Mouse (Mus musculus) gonadal fat pad, adult 2 months (tissue): ENCODE data around the gene Tra2a. TPM values are rescaled to one million over a fixed set of nuclear protein-coding genes. Genes with fewer than 3 reads are reported as not detected.
"Not testable (repeated sequence)": the region's sequence is repeated elsewhere in the genome, so short reads cannot be mapped to it uniquely, and the experiment has no call there.

Experiments used
- DNase-seq: peaks from one replicate; pipeline ENCODE4 v3.0.0-alpha.2; 2012; ENCODE audit warnings: low read depth
- polyA plus RNA-seq: library from polyadenylated mRNA; depleted of rRNA; stranded (reverse); fragments of >200 nt; gene quantifications from 2 replicates; pipeline ENCODE4 v1.2.3, GENCODE M21; 2012; rRNA removed

The Tra2a gene
- 32.0 and 38.9 TPM in 2 replicates for polyA plus RNA-seq

DNA sequence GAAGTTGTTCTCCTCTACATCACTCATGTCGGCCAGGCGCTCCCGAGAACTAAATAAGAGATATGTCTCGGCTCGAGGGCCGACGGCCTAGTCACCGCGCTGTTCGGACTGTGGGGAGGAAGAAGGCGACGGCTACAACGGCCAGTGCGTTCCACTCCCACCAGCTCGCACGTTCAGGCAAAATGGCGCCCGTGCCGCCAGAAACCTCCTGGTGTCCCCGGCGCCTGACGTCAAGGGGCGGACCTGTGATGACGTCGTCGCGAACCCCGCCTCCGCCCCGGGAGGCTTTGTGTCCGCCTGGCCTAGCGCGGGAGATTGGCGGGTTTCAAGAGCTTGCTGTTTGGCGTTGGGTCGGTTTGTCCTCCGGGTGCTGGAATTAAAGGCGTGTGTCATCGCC, at the start of gene Tra2a:
Gene Tra2a (minus strand): TSS at position 187 of the 397 bp plus-strand sequence.
- DNase-seq: no peak

- no peak for DNase-seq
Observed at GRCm38 (mm10) chr6:49298286-49298685, 34.5 kb upstream of the Tra2a start.

DNA sequence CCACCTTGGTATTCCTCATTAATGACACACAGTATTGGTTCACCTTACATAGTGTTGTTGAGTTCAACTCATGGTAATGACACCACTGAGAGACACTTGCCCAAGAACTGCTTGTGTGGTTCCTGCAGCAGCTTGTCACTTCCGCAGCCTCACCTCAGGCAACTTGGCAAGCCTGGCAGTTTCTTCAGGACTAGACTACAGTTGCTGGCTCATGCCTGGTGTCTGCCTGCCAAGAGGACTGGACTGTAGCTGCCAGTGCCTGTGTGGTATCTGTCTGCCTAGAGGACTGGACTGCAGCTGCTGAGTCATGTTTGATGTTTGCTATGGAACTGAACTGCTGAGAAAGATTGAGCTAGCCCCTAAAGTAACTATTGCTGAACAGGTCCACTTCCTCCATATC, 18.3 kb upstream of the Tra2a start:
- peak; percentile 96 for DNase-seq

DNA sequence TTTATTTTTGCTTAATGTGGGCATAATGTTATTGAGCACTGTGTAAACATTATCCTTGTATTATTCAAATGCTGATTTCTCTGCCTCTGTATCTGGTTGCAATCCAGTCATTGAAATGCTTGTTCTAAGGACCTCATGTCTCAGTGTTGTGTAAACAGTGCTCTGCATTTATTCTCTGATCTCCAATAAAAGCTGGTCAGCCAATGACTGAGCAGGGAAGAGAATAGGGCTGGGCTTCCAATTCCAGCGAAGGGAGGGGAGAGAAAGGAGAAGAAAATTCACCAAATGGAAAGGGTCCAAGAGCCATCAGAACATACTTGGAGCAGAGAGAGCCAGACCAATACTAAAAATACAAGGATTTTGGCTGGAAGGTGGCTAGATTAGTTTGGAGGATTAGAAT, 17.1 kb upstream of the Tra2a start:
- DNase-seq: no peak

GRCm38 (mm10) chr6:49275296-49275695, 11.5 kb upstream of the Tra2a start:
- no peak for DNase-seq

- DNase-seq: no peak
Observed at GRCm38 (mm10) chr6:49274416-49275091, 10.7 kb upstream of the Tra2a start.

GRCm38 (mm10) chr6:49273934-49274333, 10.1 kb upstream of the Tra2a start:
- no peak for DNase-seq

DNA sequence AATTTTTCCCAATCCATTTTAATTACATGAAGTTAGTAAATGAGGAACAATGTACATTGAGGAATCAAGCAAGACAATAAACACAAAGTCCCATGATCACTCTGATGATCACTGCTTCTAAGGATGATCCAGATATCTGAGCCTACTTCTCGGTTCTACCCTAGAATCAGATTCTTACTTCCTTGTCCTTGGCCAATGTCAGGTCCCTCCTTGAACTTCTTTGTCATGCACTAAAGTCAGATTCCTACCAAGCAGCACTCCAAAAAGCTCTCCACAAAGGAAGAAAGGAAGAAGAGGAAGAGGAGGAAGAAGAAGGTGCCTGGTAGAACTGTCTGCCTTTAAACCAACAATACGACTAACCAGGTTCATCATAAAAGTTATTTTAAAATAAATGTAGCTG, 9.0 kb upstream of the Tra2a start:
- no peak for DNase-seq

GRCm38 (mm10) chr6:49271815-49272214, 8.0 kb upstream of the Tra2a start:
- DNase-seq: no peak

- no peak for DNase-seq
Observed at GRCm38 (mm10) chr6:49269923-49270322, 6.1 kb upstream of the Tra2a start.

DNA sequence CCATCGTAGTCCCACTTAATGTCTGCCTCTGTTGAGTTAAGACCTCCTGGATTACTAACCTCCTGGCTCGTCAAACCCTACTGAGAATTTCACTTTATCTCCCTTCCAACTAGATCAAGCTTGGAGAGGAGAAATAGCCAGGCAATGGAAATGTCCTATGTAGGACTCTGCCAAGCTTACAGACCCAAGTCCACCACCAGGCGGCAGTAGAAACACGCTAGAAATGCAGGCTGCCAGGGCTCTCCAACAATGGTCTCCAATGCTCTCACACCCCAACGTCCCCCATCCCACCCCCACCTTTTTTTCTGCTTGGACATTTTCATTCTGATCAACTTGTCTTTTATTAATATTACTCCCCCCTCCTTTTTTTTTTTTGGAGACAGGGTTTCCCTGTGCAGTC, 5.4 kb upstream of the Tra2a start:
- DNase-seq: no peak

- DNase-seq: no peak
Observed at GRCm38 (mm10) chr6:49267686-49268085, 3.9 kb upstream of the Tra2a start.

DNA sequence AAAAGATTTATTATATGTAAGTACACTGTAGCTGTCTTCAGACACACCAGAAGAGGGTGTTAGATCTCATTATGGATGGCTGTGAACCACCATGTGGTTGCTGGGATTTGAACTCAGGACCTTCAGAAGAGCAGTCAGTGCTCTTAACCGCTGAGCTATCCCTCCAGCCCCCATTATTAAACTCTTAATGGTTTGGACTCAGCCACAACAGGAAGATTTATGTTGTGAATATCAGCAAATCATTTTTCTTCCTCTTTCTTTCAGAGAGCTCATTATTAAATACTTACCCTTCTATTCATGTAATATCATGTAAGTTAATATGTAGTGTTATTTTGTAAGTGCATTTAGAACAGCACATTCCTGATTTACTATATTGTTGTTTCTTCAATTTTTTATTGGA, 1.4 kb upstream of the Tra2a start:
- DNase-seq: not testable (repeated sequence)

DNA sequence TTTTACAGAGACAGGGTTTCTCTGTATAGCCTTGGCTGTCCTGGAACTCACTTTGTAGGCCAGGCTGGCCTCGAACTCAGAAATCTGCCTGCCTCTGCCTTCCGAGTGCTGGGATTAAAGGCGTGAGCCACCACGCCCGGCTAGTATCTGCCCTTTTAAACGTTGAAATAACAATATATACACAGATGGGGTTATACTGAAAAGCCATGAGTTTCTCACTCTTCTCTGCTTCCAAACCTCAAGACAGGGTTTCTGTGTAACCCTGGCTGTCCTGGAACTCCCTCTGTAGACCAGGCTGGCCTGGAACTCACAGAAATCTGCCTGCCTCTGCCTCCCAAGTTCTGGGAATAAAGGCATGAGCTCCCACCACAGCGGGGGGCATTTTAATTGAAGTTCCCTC, 613 bp upstream of the Tra2a start:
- not testable (repeated sequence) for DNase-seq

DNA sequence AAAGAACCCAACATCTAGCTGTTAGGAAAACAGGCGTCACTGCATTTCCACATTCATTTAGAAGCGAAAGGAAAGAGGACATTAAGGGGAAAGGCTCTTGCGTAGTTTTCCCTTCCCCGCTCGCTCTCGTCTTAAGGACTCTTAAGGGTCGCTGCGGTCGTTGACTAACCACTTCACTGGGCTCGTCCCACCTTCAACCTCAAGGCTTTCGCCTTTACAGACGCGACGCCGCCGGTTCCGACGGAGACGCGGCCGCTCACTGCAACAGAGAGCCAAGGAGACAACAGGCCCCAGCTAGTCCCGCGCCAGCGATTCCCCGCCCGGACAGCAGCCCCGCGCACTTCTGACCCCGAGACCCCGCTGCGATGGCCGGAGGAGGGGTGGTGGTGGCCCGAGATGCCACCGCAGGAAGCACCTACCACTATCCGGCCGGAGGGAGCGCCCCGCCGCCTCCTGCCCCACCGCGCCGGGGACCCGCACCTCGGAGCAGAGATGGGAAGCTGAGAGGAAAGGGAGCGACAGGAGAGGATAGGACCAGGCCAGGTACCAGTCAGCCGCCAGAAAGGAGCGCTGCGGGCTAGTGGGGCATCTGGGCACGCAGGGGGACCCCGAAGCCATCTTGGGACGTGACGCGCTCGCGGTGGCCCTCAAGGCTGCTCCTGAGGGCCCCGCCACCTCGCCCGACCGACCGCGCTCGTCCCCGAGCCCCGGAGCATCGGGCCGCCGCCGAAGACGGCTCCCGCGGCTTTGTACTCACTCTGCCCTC, 569 bp downstream of the Tra2a start:
- DNase-seq: no peak

DNA sequence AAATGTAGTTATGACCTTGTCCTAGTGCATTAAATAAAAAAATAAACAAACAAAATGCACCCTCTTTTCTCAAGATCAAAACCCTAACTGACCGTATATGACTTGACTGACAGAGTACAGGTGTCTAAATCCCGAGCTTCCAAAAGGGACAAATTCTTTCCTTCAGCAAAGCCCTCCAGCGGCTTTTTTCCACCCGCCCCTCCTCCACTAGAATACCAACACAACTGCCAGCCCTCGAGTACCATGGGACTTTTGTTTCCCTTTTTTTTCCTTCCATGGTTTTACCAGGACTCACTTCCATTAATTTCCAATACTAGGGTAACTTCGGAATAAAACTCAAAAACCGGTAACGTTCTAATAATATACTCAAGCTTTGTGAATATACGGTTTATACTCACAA, 1.4 kb downstream of the Tra2a start:
- no peak for DNase-seq

DNA sequence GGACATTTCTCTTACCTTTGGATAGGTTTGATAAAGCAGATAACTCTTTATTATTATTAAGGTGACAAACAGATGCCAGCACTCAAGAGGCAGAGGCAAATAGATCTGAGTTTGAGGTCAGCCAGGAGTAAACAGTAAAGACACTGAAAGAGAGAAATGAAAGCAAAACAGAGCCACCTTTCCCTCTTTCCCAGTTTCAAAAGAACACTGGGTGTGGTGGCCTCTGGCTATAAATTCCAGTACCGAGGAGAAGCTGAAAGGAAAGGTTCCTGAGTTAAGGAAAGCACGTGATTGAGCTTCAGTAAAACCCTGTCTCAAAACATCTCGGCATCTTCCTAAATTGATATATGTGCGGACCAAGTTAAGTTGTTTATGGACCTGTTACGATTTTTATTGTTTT, 4.1 kb downstream of the Tra2a start:
- no peak for DNase-seq

GRCm38 (mm10) chr6:49257880-49258279, 6.0 kb downstream of the Tra2a start:
- DNase-seq: no peak

DNA sequence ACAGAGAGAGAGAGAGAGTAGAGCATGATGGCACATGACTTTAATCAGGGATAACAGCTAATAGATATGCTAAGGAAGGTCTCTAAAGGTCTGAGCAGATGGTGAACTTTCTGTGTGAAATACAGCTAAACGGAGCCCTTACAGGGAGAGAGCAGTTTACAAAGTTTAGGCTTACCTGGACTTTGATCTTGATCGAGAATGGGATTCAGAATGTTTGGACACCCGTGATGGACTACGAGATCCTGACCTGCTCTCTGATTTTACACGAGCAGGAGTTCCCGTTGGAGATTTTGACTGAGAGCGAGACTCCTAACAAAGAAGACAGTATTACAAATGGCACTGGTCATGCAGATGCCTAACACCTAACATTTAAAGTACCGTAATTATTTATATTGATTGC, 11.6 kb downstream of the Tra2a start:
- DNase-seq: no peak

GRCm38 (mm10) chr6:49251199-49251598, 12.6 kb downstream of the Tra2a start:
- no peak for DNase-seq

DNA sequence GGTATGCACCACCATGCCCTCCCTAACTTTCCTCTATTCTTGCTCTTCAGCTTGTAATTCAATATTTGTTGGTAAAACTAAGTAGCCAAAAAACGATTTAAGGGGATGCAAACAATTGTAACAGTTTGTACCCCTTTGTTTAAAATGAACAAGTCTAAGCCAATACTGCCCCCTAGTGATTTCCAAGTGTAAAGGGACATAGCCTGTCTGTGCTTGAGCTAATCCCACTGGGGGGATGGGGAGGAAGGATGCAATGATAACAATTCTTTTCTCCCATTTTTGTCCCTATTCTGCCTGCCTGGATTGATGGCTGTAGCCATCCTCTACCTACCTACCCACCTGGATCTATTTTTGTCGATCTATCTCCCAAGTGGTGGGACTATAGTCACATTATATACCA, 16.6 kb downstream of the Tra2a start:
- no peak for DNase-seq

- no peak for DNase-seq
Observed at GRCm38 (mm10) chr6:49242331-49242730, 21.5 kb downstream of the Tra2a start.

DNA sequence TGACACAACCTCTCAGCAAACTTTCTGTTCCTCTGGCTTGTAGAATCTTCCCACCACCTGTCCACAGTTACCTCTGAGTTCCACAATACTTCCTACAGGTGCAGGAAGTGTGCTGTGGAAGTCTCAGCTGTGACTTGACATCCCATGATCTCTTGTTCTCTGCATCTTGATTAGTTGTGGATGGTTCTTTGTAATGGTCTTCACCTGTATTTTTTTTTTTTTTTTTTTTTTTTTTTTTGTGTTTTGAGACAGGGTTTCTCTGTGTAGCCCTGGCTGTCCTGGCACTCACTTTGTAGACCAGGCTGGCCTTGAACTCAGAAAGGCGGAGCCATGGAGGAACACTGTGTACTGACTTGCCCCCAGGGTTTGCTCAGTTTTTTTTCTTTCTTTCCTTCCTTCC, 22.3 kb downstream of the Tra2a start:
- no peak for DNase-seq

GRCm38 (mm10) chr6:49236331-49236730, 27.5 kb downstream of the Tra2a start:
- DNase-seq: no peak
